Mouse (Mus musculus): Measurements from ENCODE around the gene Kctd2.
A peak's percentile ranks its signal among the peaks of the same experiment; 100 is the strongest.
"Not testable (repeated sequence)": the region's sequence is repeated elsewhere in the genome, so short reads cannot be mapped to it uniquely, and the experiment has no call there.

The Kctd2 gene

GRCm38 (mm10) chr11:115419531-115420237 is at the start of gene Kctd2, which contains the start of gene Atp5h:
Kctd2 (plus strand) TSS chr11:115420128.
Atp5h (minus strand) TSS chr11:115419962.
- DNase-seq = peak; percentile 94

- DNase-seq = no peak
These were observed 49.6 kb upstream of the Kctd2 start for GRCm38 (mm10) chr11:115370368-115370767.

- no peak for DNase-seq
These were observed 48.6 kb upstream of the Kctd2 start for GRCm38 (mm10) chr11:115371354-115371753.

- no peak for DNase-seq
These were observed 47.9 kb upstream of the Kctd2 start for GRCm38 (mm10) chr11:115372015-115372414.

GRCm38 (mm10) chr11:115372737-115373136 is 47.2 kb upstream of the Kctd2 start:
- no peak for DNase-seq

- peak; percentile 79 for DNase-seq
These were observed 45.9 kb upstream of the Kctd2 start for GRCm38 (mm10) chr11:115373805-115374694.

- DNase-seq = no peak
These were observed 45.1 kb upstream of the Kctd2 start for GRCm38 (mm10) chr11:115374695-115375425.

- DNase-seq = no peak
These were observed 43.2 kb upstream of the Kctd2 start for GRCm38 (mm10) chr11:115376722-115377121.

GRCm38 (mm10) chr11:115377254-115377653 is 42.7 kb upstream of the Kctd2 start:
- DNase-seq = no peak

GRCm38 (mm10) chr11:115377854-115378253 is 42.1 kb upstream of the Kctd2 start:
- DNase-seq = no peak

GRCm38 (mm10) chr11:115381276-115381675 is 38.7 kb upstream of the Kctd2 start:
- DNase-seq = no peak

- DNase-seq = peak; percentile 90
These were observed 38.0 kb upstream of the Kctd2 start, which contains the start of gene Cdr2l for GRCm38 (mm10) chr11:115381743-115382539. Cdr2l (plus strand) TSS chr11:115381916.

GRCm38 (mm10) chr11:115382891-115383290 is 37.0 kb upstream of the Kctd2 start:
- peak; percentile 42 for DNase-seq

GRCm38 (mm10) chr11:115383701-115384474 is 36.0 kb upstream of the Kctd2 start:
- peak; percentile 51 for DNase-seq

- DNase-seq = no peak
These were observed 35.3 kb upstream of the Kctd2 start for GRCm38 (mm10) chr11:115384587-115384986.

GRCm38 (mm10) chr11:115386859-115387258 is 33.1 kb upstream of the Kctd2 start:
- DNase-seq = not testable (repeated sequence)

- no peak for DNase-seq
These were observed 28.6 kb upstream of the Kctd2 start for GRCm38 (mm10) chr11:115391358-115391757.

GRCm38 (mm10) chr11:115393721-115394325 is 26.1 kb upstream of the Kctd2 start:
- peak; percentile 77 for DNase-seq

GRCm38 (mm10) chr11:115398085-115398484 is 21.8 kb upstream of the Kctd2 start:
- no peak for DNase-seq

GRCm38 (mm10) chr11:115400126-115400525 is 19.8 kb upstream of the Kctd2 start:
- no peak for DNase-seq
